Mouse (Mus musculus) heart, postnatal 0 days (tissue): ENCODE measurements around the gene Epb41. TPM values are rescaled to one million over a fixed set of nuclear protein-coding genes. Genes with fewer than 3 reads are reported as not detected.

Source experiments
- ATAC-seq: fragments of 200-750 bp; cut with Nextera tagmentation; 2 replicates; pipeline ENCODE4 v1.8.0; 2017; ENCODE audit warnings: low read depth, moderate number of reproducible peaks, moderate library complexity; ENCODE audit not compliant: insufficient read depth
- DNase-seq: peaks from one replicate; pipeline ENCODE4 v3.0.0-alpha.2; 2016; ENCODE audit warnings: low spot score
- H3K27ac ChIP-seq: fragments of 300-500 bp; sonication (generic); 2 replicates; pipeline ENCODE4 v1.5.1; 2014; ENCODE audit warnings: low read depth, mild to moderate bottlenecking
- H3K27me3 ChIP-seq: fragments of 300-500 bp; sonication (generic); 2 replicates; pipeline ENCODE4 v1.6.1; 2014; ENCODE audit warnings: low read length, mixed read lengths; ENCODE audit not compliant: control insufficient read depth, insufficient read depth
- H3K36me3 ChIP-seq: fragments of 300-500 bp; sonication (generic); replicated peaks from 2 replicates; pipeline ENCODE4 v1.6.1; 2014; ENCODE audit warnings: low read length, mixed read lengths; ENCODE audit not compliant: control insufficient read depth, insufficient read depth
- H3K4me1 ChIP-seq: fragments of 300-500 bp; sonication (generic); 2 replicates; pipeline ENCODE4 v1.6.1; 2014; ENCODE audit warnings: antibody characterized with exemption; ENCODE audit not compliant: control insufficient read depth, insufficient read depth
- H3K4me2 ChIP-seq: fragments of 300-500 bp; sonication (generic); 2 replicates; pipeline ENCODE4 v1.6.1; 2014; ENCODE audit warnings: low read depth, mild to moderate bottlenecking, low read length, moderate library complexity
- H3K4me3 ChIP-seq: fragments of 300-500 bp; sonication (generic); 2 replicates; pipeline ENCODE4 v1.5.1; 2014; ENCODE audit warnings: low read depth, low read length
- H3K9ac ChIP-seq: fragments of 300-500 bp; sonication (generic); replicated peaks from 2 replicates; pipeline ENCODE4 v1.6.1; 2014; ENCODE audit warnings: low read depth, low read length, mixed read lengths
- H3K9me3 ChIP-seq: fragments of 300-500 bp; sonication (generic); replicated peaks from 2 replicates; pipeline ENCODE4 v1.6.1; 2016; ENCODE audit warnings: low read length; ENCODE audit not compliant: control insufficient read depth
- CTCF ChIP-seq: IDR thresholded peaks from 2 replicates; pipeline ENCODE4 v1.5.1; 2016; ENCODE audit warnings: antibody characterized with exemption, control low read depth, low read depth
- EP300 ChIP-seq: IDR thresholded peaks from 2 replicates; pipeline ENCODE4 v1.6.1; 2016; ENCODE audit warnings: antibody characterized with exemption, low read depth
- WGBS: fragments of 180-500 bp; shearing (Covaris S2); extraction: QIAGEN DNeasy Blood & Tissue Kit; methylation state at CpG from one replicate; pipeline ENCODE4 v1.1.7; 2014; 5-methylcytosine and 5-hydroxymethylcytosine counted together
- polyA plus RNA-seq: library from polyadenylated mRNA; unstranded; fragments of >200 nt; fragmentation: Nextera tagmentation; extraction: Ambion mirVana; gene quantifications from 2 replicates; pipeline ENCODE4 v1.2.1, GENCODE M21; 2015
- total RNA-seq: library from RNA; depleted of rRNA; stranded (reverse); fragments of >200 nt; gene quantifications from 2 replicates; pipeline ENCODE4 v1.2.3, GENCODE M21; 2014; ENCODE audit warnings: low replicate concordance; rRNA removed

The Epb41 gene
- 47.3 and 52.8 TPM in 2 replicates for total RNA-seq
- polyA plus RNA-seq = 21.2 and 26.6 TPM in 2 replicates

DNA sequence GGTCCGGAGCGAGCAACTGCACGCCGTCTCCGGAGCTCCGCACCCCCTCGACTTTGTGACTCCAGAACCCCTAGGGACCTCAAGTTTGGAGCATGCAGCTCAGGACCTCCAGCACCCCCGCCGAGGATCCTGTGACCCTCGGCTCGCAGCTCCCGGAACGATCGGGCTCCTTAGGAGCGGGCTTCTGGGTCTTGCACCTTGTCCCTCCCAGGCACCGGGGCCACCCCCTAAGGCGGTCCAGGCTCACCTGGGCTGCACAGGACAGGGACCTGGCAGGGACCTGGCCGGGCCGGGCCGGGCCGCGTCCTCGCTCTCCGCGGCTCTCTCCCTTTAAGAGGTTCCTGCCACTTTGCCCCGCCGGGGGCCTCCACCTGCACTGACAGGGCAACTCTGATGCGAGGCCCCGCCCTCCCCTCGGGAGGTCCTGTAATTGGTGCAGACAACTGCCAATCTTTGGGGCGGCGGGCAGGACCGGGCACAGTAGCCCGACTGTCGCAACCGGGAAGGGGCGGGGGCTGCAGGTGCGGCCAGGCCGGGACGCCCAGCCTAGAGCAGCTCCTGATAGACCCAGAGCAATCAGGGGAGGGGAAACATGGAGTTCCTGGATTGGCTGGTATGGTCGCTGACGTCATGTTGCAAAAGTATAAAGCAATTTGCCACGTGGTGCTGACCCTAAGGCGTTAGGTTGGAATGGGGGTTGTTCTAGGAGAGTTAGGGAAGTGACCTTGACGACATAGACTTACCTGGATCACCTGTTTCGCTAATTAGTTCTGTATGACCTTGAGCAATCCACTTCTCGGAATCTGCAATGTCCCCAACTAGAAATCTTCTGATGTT is at the start of gene Epb41:
Gene Epb41, minus strand, starts transcription at position 389 of the 837 bp plus-strand sequence.
- Histone ChIP-seq H3K4me3 (peak within 1 kb of the TSS; percentile 77), H3K4me1 (peaks cover 38% of the 10 kb centered on the region), H3K36me3 (no peaks in the 10 kb centered on the region), H3K9me3 (no peaks in the 10 kb centered on the region), H3K27me3 (no peaks in the 10 kb centered on the region), H3K4me2 (peak within 1 kb of the TSS; percentile 81), H3K27ac (peak within 1 kb of the TSS; percentile 80), H3K9ac (peak within 1 kb of the TSS; percentile 80)
- TF ChIP-seq EP300 (peak; percentile 70), CTCF (no peak)
- WGBS = 1% methylated on average over 46 of the region's 47 CpGs
- DNase-seq = peak; percentile 92
- peak; percentile 91 for ATAC-seq

DNA sequence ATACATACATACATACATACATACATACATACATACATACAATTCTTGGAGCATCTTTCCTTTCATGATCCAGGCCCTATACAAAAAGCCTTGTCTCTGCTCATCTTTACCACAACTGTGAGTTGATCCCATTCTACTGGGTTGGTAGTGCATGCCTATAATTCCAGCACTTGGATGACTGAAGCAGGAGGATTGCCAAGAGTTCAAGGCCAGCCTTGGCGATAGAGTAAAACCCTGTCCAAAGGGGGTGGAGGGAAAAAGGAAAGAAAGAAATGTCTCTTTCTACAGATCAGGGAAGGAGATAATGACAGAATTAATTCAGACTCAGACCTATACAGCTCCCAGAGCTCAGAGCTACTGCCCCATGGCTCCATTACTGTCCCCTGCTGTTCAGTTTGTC is 48.0 kb upstream of the Epb41 start:
- DNase-seq (no peak), ATAC-seq (no peak)
- TF ChIP-seq EP300 (no peak), CTCF (no peak)
- Histone ChIP-seq H3K4me1 (peaks cover 10% of the 10 kb centered on the region), H3K9me3 (no peaks in the 10 kb centered on the region), H3K4me3 (no peak overlapping the region), H3K27me3 (no peaks in the 10 kb centered on the region), H3K36me3 (no peaks in the 10 kb centered on the region), H3K27ac (no peak overlapping the region), H3K4me2 (no peak overlapping the region), H3K9ac (no peak overlapping the region)
- 94% methylated on average over 1 of the region's 1 CpGs for WGBS

GRCm38 (mm10) chr4:132121674-132122073 is 46.6 kb upstream of the Epb41 start:
- ATAC-seq (no peak), DNase-seq (no peak)
- no peaks in the 10 kb centered on the region for H3K27me3 ChIP-seq
- peaks cover 7% of the 10 kb centered on the region for H3K4me1 ChIP-seq
- H3K36me3 ChIP-seq = no peaks in the 10 kb centered on the region
- TF ChIP-seq CTCF (no peak; the same call in 1 of the 2 replicates), EP300 (no peak)
- H3K9me3 ChIP-seq = no peaks in the 10 kb centered on the region
- 80% methylated on average over 5 of the region's 5 CpGs for WGBS
- H3K9ac ChIP-seq = no peak overlapping the region
- no peak overlapping the region for H3K4me3 ChIP-seq
- no peak overlapping the region for H3K4me2 ChIP-seq
- H3K27ac ChIP-seq = no peak overlapping the region

DNA sequence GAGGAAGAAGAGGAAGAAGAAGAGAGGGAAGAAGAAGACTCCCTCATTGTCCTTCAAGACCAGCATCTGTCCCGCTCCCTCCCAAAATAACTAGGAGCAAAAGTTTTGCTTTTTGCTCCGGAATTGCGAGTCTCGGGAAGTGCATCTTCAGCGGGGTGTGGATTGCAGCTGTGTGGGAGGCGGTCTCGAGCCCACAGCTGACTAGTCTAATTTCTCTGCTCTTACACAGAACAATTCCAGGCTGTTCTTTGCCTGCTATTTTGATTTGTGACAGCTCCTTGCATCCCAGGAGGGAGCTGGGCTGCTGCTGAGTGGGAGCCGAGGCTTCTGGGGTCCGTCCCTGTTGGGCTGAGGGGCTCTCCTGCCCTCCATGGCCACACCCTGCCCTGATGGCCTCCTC is 44.4 kb upstream of the Epb41 start:
- TF ChIP-seq CTCF = no peak
- no peak for TF ChIP-seq EP300
- WGBS = 54% methylated on average over 9 of the region's 9 CpGs
- no peak overlapping the region for H3K27ac ChIP-seq
- no peaks in the 10 kb centered on the region for H3K36me3 ChIP-seq
- H3K4me3 ChIP-seq = no peak overlapping the region
- H3K4me1 ChIP-seq = no peaks in the 10 kb centered on the region
- no peak overlapping the region for H3K4me2 ChIP-seq
- ATAC-seq (no peak), DNase-seq (no peak)
- no peak overlapping the region for H3K9ac ChIP-seq
- no peaks in the 10 kb centered on the region for H3K9me3 ChIP-seq
- H3K27me3 ChIP-seq = peaks cover 4% of the 10 kb centered on the region; the same call in 1 of the 2 replicates

GRCm38 (mm10) chr4:132116315-132116714 is 41.2 kb upstream of the Epb41 start:
- Histone ChIP-seq H3K27ac (no peak overlapping the region), H3K9ac (no peak overlapping the region), H3K4me3 (no peak overlapping the region), H3K4me1 (no peaks in the 10 kb centered on the region), H3K4me2 (no peak overlapping the region), H3K27me3 (peaks cover 7% of the 10 kb centered on the region; the same call in 1 of the 2 replicates), H3K36me3 (no peaks in the 10 kb centered on the region), H3K9me3 (no peaks in the 10 kb centered on the region)
- TF ChIP-seq EP300 (no peak), CTCF (no peak)
- DNase-seq (no peak), ATAC-seq (no peak)
- 81% methylated on average over 4 of the region's 4 CpGs for WGBS
